Mouse (Mus musculus) right cerebral cortex, postnatal 36 days (tissue): Measurements from ENCODE around the gene Atxn10.

ENCODE experiments used
- DNase-seq, 2 experiments: peaks; one replicate each; pipeline ENCODE4 v3.0.0; 2022; ENCODE audit warnings: low spot score in 2 of 2, mixed read lengths in 1 of 2

Gene Atxn10

GRCm38 (mm10) chr15:85404739-85405138 is 68.7 kb downstream of the Atxn10 start:
- no peak for DNase-seq

- DNase-seq, result no peak
These were observed 69.5 kb downstream of the Atxn10 start for GRCm38 (mm10) chr15:85405567-85405966.

DNA sequence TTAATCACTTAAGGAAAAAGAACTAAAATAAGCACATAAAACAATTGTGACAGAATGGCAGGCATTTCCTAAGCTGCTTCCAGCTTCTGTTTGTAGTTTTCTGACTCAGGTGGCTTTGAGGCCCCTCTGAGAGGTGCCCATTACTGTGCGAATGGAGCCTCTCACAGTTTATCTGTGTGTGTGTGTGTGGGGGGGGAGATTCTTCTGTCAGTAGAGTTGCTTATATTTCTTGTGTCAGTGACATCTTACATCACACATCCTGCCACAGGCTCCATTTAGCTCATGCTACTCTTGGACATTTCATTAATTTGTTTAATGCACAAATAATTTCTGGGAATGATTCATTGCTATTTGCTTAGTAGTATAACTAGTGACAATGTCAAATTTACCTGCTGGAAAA is 70.8 kb downstream of the Atxn10 start:
- no peak for DNase-seq

- DNase-seq, result no peak
These were observed 71.3 kb downstream of the Atxn10 start for GRCm38 (mm10) chr15:85407342-85407741.

- DNase-seq, result no peak
These were observed 72.7 kb downstream of the Atxn10 start for GRCm38 (mm10) chr15:85408790-85409189.

GRCm38 (mm10) chr15:85409245-85409783 is 73.3 kb downstream of the Atxn10 start:
- DNase-seq, result no peak

GRCm38 (mm10) chr15:85409836-85410235 is 73.8 kb downstream of the Atxn10 start:
- no peak for DNase-seq

GRCm38 (mm10) chr15:85414620-85415019 is 78.6 kb downstream of the Atxn10 start:
- no peak for DNase-seq

- no peak for DNase-seq
These were observed 84.6 kb downstream of the Atxn10 start for GRCm38 (mm10) chr15:85420686-85421085.

GRCm38 (mm10) chr15:85424197-85424596 is 88.2 kb downstream of the Atxn10 start:
- DNase-seq, result no peak

DNA sequence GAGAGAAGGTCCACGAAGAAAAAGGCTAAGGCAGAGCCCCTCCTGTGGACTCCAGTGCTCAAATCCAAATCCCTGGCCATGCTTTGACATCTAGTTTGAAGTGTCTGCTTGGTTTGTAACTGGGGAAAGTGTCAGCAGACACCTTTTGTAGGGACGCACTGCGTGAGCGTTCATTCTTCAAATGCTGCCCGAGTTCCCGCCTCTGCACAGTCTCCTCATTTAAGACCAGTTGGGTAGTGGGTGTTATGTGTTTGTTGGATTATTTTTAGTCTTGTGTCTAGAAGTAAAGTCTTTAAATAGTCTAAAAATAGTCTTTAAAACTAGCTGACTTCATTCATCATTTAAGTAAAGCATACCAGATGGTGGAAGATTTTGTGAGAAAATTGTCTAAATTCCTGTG is 92.1 kb downstream of the Atxn10 start:
- DNase-seq, result peak; percentile 42 to 69

- DNase-seq, result no peak
These were observed 106.5 kb downstream of the Atxn10 start for GRCm38 (mm10) chr15:85442568-85442967.

DNA sequence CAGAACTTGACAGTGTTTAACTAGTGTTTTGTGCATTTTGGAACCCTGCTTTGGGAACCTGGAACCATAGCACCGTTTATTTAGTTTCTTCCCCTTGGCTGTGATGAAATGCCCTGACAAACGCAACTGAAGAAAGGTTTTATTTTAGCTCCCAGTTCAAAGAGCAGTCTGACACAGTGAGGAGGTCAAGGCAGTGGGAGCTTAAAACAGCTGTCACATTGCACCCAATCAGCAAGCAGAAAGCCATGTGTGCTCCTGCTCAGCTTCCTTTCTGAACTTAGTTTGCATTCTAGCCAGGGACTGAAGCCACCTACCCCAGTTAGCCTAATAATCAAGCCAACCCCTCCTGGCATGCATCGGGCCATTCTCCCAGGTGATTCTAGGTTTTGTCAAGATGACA is 110.6 kb downstream of the Atxn10 start:
- no peak for DNase-seq

- no peak for DNase-seq
These were observed 120.8 kb downstream of the Atxn10 start for GRCm38 (mm10) chr15:85456891-85457290.

DNA sequence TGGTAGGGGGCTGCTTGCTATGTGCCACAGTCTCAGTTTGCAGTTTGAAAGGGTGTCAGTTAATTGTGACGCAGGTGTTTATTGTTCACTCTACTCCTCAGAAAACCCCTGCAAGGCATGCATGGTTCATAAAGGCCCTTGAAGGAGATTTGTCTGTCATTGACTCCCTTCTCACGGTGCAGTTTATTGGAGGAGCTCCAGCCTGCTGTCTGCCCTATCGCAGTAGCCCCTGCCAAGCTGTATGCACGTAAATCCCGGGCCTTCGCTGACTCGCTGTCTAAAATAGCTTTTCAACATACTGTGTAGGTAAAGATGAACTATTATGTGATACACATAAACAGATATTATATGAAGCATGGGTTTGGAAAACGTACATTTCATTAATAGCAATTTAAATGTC is 121.8 kb downstream of the Atxn10 start:
- DNase-seq, result no peak

DNA sequence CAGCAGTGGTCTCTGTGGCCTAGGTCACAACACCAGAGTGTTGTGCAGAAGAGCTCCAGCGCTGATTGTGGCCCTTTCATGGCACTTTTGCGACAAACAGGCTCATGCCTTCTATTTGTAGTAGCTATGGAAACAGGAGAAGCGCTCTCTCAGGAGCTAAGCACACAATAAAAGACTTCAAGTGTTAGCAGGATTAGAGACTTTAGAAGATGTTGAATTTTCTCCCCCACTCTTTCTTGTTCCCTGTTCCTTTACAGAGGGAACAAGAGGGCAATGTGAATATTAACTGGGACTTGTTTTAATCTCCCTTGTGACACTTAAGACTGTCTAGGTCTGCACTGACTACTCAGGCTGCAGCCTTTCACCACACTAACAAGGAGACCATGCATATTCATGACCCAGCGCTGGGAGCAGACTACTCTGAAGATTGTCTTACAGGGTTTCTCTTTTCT is 122.6 kb downstream of the Atxn10 start:
- DNase-seq, result no peak

DNA sequence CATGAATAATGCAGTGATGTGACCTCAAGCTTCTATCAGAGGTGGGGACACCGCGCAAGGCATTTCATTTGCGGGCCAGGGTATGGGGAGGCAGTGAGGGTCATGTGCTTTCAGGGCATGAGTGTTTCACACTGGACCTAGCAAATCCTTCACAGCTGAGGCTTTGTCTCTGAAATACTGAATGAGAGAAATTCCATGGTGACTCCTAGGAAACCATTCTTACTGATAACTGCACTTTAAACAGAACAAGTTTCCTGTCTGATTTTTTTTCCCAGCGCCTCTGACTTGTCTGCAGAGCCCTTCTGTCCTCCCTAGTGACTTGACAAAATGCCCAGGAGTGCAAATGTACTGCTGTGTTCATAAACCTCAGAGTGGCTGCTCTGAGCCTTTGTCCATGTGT is 125.5 kb downstream of the Atxn10 start:
- no peak for DNase-seq

DNA sequence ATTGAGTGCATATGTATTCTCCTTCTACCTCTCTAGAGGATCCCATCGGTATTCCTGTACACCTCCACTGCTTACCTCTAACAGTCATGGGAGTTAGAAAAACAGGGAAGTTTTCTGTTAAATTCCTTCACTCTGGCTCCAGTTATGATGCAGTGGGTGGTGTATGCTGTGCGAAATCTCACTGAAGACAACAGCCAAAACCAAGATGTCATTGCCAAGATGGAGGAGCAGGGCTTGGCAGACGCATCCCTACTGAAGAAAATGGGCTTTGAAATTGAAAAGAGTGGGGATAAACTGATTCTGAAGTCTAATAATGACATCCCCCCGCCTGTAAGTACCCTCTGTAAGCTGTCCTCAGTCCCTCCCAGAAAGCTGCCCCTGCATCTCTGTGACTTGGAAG is 126.1 kb downstream of the Atxn10 start:
- peak in 1 of 2 experiments; percentile 45 for DNase-seq

- no peak for DNase-seq
These were observed 127.2 kb downstream of the Atxn10 start for GRCm38 (mm10) chr15:85463027-85463790.

GRCm38 (mm10) chr15:85464190-85464589 is 128.1 kb downstream of the Atxn10 start:
- DNase-seq, result no peak

DNA sequence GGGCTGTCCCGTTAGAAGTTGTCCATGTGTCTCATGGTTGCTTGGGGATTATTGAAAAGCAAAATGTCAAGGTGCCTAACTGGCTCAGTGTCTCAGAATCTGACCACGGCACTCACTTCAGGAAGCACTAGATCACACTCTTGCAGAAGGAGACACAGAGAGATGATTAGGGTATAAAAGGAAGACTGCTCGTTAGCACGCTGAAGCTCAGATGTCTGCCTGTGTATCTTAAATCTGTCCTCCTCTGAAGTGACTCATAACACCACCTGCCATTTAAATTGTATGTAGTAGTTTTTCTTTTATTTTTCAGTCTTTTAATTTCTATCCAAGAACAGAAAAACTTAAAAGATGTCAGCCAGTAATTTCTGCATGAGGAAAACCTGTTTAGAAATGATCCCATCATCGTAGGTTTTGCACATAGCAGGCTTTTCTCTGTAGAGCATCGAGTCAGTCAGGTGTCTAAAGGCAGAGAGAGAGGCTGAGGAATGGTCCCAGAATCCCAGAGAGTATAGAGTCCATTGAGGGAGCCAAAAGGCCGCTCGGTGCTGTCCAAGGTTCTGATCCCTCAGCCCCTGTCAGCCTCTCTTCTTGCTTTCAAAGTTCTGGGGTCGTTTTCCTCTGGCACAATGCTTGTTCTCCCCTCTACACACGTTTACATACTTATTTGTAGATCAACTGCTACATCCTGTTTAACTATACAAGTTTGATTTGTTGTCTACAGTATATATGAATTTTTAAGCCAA is 128.9 kb downstream of the Atxn10 start:
- no peak for DNase-seq

DNA sequence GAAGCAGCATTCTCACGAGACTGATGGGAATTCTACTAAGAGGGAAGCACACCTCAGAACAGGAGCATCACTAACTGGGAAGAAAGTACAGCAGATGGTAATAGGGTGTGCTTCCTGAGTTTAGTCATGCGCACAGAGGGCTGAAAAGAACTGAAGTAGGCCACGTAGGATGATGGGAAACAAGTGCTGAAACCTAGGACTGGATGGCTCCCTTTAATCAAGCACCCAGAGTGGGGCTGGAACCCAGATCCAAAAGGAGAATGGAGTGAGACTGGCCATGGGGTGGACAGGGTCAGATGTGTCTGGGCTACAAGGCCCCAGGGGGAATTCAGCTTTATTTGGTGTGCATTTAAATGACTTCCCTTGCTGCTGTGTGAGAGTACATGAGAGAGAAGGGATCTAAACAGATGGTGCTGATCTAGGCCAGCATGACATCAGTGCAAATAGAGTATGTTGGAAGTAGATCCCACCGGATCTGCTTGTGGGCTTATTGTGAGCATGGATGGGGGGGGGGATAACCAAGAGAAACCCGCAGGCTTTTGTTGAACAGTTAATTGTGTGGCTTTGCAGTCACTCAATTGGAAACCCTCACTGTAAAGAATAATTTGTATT is 130.5 kb downstream of the Atxn10 start:
- no peak for DNase-seq
